Mouse (Mus musculus) adrenal gland, postnatal 4 days (tissue): ENCODE results near the gene Krt18. TPM values are rescaled to one million over a fixed set of nuclear protein-coding genes. Genes with fewer than 3 reads are reported as not detected.
"Not testable (repeated sequence)": the region's sequence is repeated elsewhere in the genome, so short reads cannot be mapped to it uniquely, and the experiment has no call there.

Experiments
- DNase-seq, 2 experiments: peaks; one replicate each; pipeline ENCODE4 v3.0.0; 2021 to 2022; ENCODE audit warnings: low spot score in 2 of 2, mixed read lengths in 2 of 2
- total RNA-seq, 2 experiments: library from RNA; stranded (reverse); gene quantifications; 2 replicates each; pipeline ENCODE4 v1.2.3; 2021

The Krt18 gene
- total RNA-seq, 2 experiments from 2014 or later: 17.3 to 22.9 TPM

- DNase-seq: peak in 1 of 2 experiments; percentile 12
Measured at GRCm38 (mm10) chr15:102051920-102052683, 24.1 kb downstream of the Krt18 start.

GRCm38 (mm10) chr15:102056495-102057174, 28.7 kb downstream of the Krt18 start:
- peak in 1 of 2 experiments; percentile 12 for DNase-seq

- peak; percentile 84 to 85 for DNase-seq
Measured at GRCm38 (mm10) chr15:102065661-102066325, 37.8 kb downstream of the Krt18 start.

GRCm38 (mm10) chr15:102070476-102071467, 42.8 kb downstream of the Krt18 start:
- no peak for DNase-seq

GRCm38 (mm10) chr15:102072963-102073558, 45.1 kb downstream of the Krt18 start:
- DNase-seq: no peak

- peak; percentile 95 to 97 for DNase-seq
Measured at GRCm38 (mm10) chr15:102073559-102074069, 45.6 kb downstream of the Krt18 start, which contains the start of gene Eif4b. Gene Eif4b (plus strand): TSS chr15:102073773.

- peak; percentile 44 for DNase-seq
Measured at GRCm38 (mm10) chr15:102074070-102074731, 46.2 kb downstream of the Krt18 start.

GRCm38 (mm10) chr15:102074876-102075585, 47.1 kb downstream of the Krt18 start:
- DNase-seq: no peak

- DNase-seq: no peak
Measured at GRCm38 (mm10) chr15:102077111-102077677, 49.2 kb downstream of the Krt18 start.

GRCm38 (mm10) chr15:102079221-102079620, 51.2 kb downstream of the Krt18 start:
- no peak for DNase-seq

- DNase-seq: not testable (repeated sequence)
Measured at GRCm38 (mm10) chr15:102079924-102080323, 51.9 kb downstream of the Krt18 start.

- no peak for DNase-seq
Measured at GRCm38 (mm10) chr15:102080429-102080828, 52.4 kb downstream of the Krt18 start.

Other genes starting within 250 kb of the Krt18 start
- not detected for gene Krt72, start 241.7 kb upstream of the Krt18 start, total RNA-seq
- gene Krt73, start 225.8 kb upstream of the Krt18 start, total RNA-seq: not detected
- not detected for gene Krt2, start 210.0 kb upstream of the Krt18 start, total RNA-seq
- gene Krt1, start 177.4 kb upstream of the Krt18 start, total RNA-seq: under 1 TPM; 0.39 to 0.45 TPM
- not detected for gene Krt77, start 158.5 kb upstream of the Krt18 start, total RNA-seq
- gene Krt76, start 135.3 kb upstream of the Krt18 start, total RNA-seq: not detected
- not detected for gene Krt4, start 103.4 kb upstream of the Krt18 start, total RNA-seq
- 1 to 10 TPM; 1.2 to 1.4 TPM for gene Krt79, start 87.9 kb upstream of the Krt18 start, total RNA-seq
- gene Krt78, start 73.9 kb upstream of the Krt18 start, total RNA-seq: not detected
- 10 to 100 TPM; 18.8 TPM for gene Krt8, start 23.7 kb upstream of the Krt18 start, total RNA-seq
- 100 to 1,000 TPM; 352 to 356 TPM for gene Eif4b, start 45.6 kb downstream of the Krt18 start, total RNA-seq
- gene Tns2, start 72.2 kb downstream of the Krt18 start, total RNA-seq: 10 to 100 TPM; 60.9 to 63.6 TPM
- 10 to 100 TPM; 32.5 to 35.9 TPM for gene Spryd3, start 108.1 kb downstream of the Krt18 start, total RNA-seq
- 10 to 100 TPM; 33.9 to 34.4 TPM for gene Igfbp6, start 116.2 kb downstream of the Krt18 start, total RNA-seq
- 1 to 10 TPM in 1 of 2 experiments, under 1 TPM in 1; 0.78 to 3.8 TPM for gene Soat2, start 122.3 kb downstream of the Krt18 start, total RNA-seq
- gene Zfp740, start 175.1 kb downstream of the Krt18 start, total RNA-seq: 100 to 1,000 TPM; 131 to 134 TPM
- gene Csad, start 176.5 kb downstream of the Krt18 start, total RNA-seq: 100 to 1,000 TPM in 1 of 2 experiments, 10 to 100 TPM in 1; 90.0 to 106 TPM
- gene Itgb7, start 203.8 kb downstream of the Krt18 start, total RNA-seq: 1 to 10 TPM; 1.1 to 3.6 TPM
- gene Rarg, start 229.3 kb downstream of the Krt18 start, total RNA-seq: 10 to 100 TPM; 24.8 to 28.6 TPM
- gene Gm9918, start 242.4 kb downstream of the Krt18 start, total RNA-seq: under 1 TPM; 0.17 to 0.31 TPM